Mouse (Mus musculus) E14TG2a.4 (cell line): ENCODE measurements around the gene Prdm4.

Source experiments
- CTCF ChIP-seq: conservative IDR thresholded peaks from 2 replicates; pipeline ENCODE4 v1.5.1; 2014; ENCODE audit warnings: low read length
- NANOG ChIP-seq: IDR thresholded peaks from 2 replicates; pipeline ENCODE4 v1.6.1; 2014; ENCODE audit warnings: borderline replicate concordance, low read length, mixed read lengths

DNA sequence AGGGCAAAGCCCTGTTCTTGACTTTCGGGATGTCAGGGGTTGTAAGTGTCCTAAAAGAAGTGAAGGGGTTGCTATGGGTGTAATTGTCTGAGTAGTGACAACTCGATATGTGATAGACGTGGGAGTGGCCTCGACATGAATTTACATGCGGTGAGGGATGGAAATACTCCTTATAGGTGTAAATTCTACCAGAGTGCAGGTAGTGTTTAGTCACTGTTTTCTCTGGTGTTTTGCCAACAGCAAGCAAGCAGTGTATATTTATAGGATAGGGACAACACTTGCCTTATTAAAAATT is 44.5 kb downstream of the Prdm4 start:
- TF ChIP-seq CTCF = no peak
- TF ChIP-seq NANOG = no peak
